Mouse (Mus musculus) spleen, adult 2 months (tissue): ENCODE measurements around the gene Cyp39a1.

Experiments
- CTCF ChIP-seq: fragments of 200-500 bp; IDR thresholded peaks from 2 replicates; pipeline ENCODE4 v1.5.1; 2011; ENCODE audit warnings: mild to moderate bottlenecking, inconsistent platforms; ENCODE audit not compliant: insufficient read depth, insufficient read length, insufficient replicate concordance; ENCODE audit errors: extremely low read depth
- POLR2A ChIP-seq: fragments of 200-500 bp; IDR thresholded peaks from 2 replicates; pipeline ENCODE4 v1.6.1; 2011; ENCODE audit warnings: low read depth, low read length, inconsistent platforms

- TF ChIP-seq POLR2A (no peak), CTCF (no peak)
These were observed 8.0 kb downstream of the Cyp39a1 start for GRCm38 (mm10) chr17:43675228-43675627.
